In genomic region chr5:46137695-46138094, GRCm38 (mm10) we compare ENCODE assay signal across 17 mouse cellular contexts.
DNase-seq lines count a peak whose midpoint lies in the region; ATAC-seq lines count a peak whose summit lies in the region.
"Had no signal": no experiment of that assay in that cellular context is flagged by ENCODE, and none has a peak within 500 bp of the region (broad histone marks: within the 10 kb centered on the region; RNA-seq: fewer than 3 reads in every experiment).

No protein-coding gene starts in this region.

- H3K4me2 ChIP-seq in hindbrain, embryonic 12.5 days (replicated peaks): no peak overlapping the region
- H3K4me2 ChIP-seq in embryonic facial prominence, embryonic 14.5 days (ENCODE audit: low read depth, low read length): no peak overlapping the region
- H3K4me2 ChIP-seq: limb, embryonic 15.5 days had no signal

- H3K4me1 ChIP-seq in hindbrain, embryonic 12.5 days: peaks cover 4% of the 10 kb centered on the region; the same call in 1 of the 2 replicates
- peaks cover 10% of the 10 kb centered on the region for H3K4me1 ChIP-seq in hindbrain, embryonic 10.5 days (replicated peaks)
- no peaks in the 10 kb centered on the region for H3K4me1 ChIP-seq in embryonic facial prominence, embryonic 14.5 days (ENCODE audit: control insufficient read depth, insufficient read depth, low read length)
- H3K4me1 ChIP-seq: limb, embryonic 15.5 days had no signal

- H3K36me3 ChIP-seq in hindbrain, embryonic 12.5 days: no peaks in the 10 kb centered on the region
- H3K36me3 ChIP-seq in hindbrain, embryonic 10.5 days: no peaks in the 10 kb centered on the region
- H3K36me3 ChIP-seq in embryonic facial prominence, embryonic 14.5 days (ENCODE audit: control insufficient read depth, insufficient read depth, low read length): no peaks in the 10 kb centered on the region
- H3K36me3 ChIP-seq: limb, embryonic 15.5 days had no signal

- no peak overlapping the region for H3K4me3 ChIP-seq in hindbrain, embryonic 12.5 days
- no peak overlapping the region for H3K4me3 ChIP-seq in hindbrain, embryonic 10.5 days
- H3K4me3 ChIP-seq in embryonic facial prominence, embryonic 14.5 days (ENCODE audit: low read depth, low read length): no peak overlapping the region
- H3K4me3 ChIP-seq: erythroblast, embryonic 14.5 days; left cerebral cortex, adult 2 months; limb, embryonic 15.5 days; myocyte had no signal

- ATAC-seq in hindbrain, embryonic 12.5 days (ENCODE audit: low FRiP score): peak; percentile 61; the same call in 1 of the 2 replicates
- ATAC-seq in embryonic facial prominence, embryonic 14.5 days (ENCODE audit: low read depth): no peak

- H3K27ac ChIP-seq in hindbrain, embryonic 12.5 days: no peak overlapping the region
- no peak overlapping the region for H3K27ac ChIP-seq in hindbrain, embryonic 10.5 days
- H3K27ac ChIP-seq in embryonic facial prominence, embryonic 14.5 days (replicated peaks; ENCODE audit: low read depth, low read length): no peak overlapping the region
- H3K27ac ChIP-seq: left cerebral cortex, adult 2 months; limb, embryonic 15.5 days; macrophage had no signal

- no peaks in the 10 kb centered on the region for H3K9me3 ChIP-seq in hindbrain, embryonic 12.5 days (replicated peaks)
- no peaks in the 10 kb centered on the region for H3K9me3 ChIP-seq in hindbrain, embryonic 10.5 days
- no peaks in the 10 kb centered on the region for H3K9me3 ChIP-seq in embryonic facial prominence, embryonic 14.5 days (ENCODE audit: control insufficient read depth, low read length)
- H3K9me3 ChIP-seq: limb, embryonic 15.5 days had no signal

- no peaks in the 10 kb centered on the region for H3K27me3 ChIP-seq in hindbrain, embryonic 12.5 days
- no peaks in the 10 kb centered on the region for H3K27me3 ChIP-seq in hindbrain, embryonic 10.5 days (ENCODE audit: insufficient read depth, poor library complexity, severe bottlenecking)
- H3K27me3 ChIP-seq in embryonic facial prominence, embryonic 14.5 days (replicated peaks; ENCODE audit: control insufficient read depth, insufficient read depth, low read length): no peaks in the 10 kb centered on the region
- H3K27me3 ChIP-seq: limb, embryonic 15.5 days had no signal

- H3K9ac ChIP-seq in hindbrain, embryonic 12.5 days: no peak overlapping the region
- no peak overlapping the region for H3K9ac ChIP-seq in embryonic facial prominence, embryonic 14.5 days (ENCODE audit: low read depth, low read length)
- H3K9ac ChIP-seq: limb, embryonic 15.5 days had no signal

- no peak for DNase-seq in hindbrain, embryonic 10.5 days (ENCODE audit: low spot score)
- peak; percentile 73 for DNase-seq in Muller cell, postnatal 12 days (ENCODE audit: inconsistent ontology term)
- DNase-seq in embryonic facial prominence, embryonic 14.5 days (ENCODE audit: low spot score): peak; percentile 32
- DNase-seq in mesoderm, embryonic 11.5 days (ENCODE audit: low read depth, low spot score): peak; percentile 27
- no peak for DNase-seq in frontal cortex, postnatal 25 days (ENCODE audit: low spot score in 2 of 2)
- DNase-seq in gastrocnemius, adult 18-20 months (ENCODE audit: low spot score): no peak
- DNase-seq in thymus, postnatal 25 days: no peak
- DNase-seq: cerebellum, adult 11 months; gastrocnemius, postnatal 36 days; kidney, adult 8-10 months; kidney, postnatal 4 days had no signal

- WGBS in hindbrain, embryonic 12.5 days: 36% methylated on average over 3 of the region's 3 CpGs
- 42% methylated on average over 3 of the region's 3 CpGs for WGBS in hindbrain, embryonic 10.5 days
- 43% methylated on average over 3 of the region's 3 CpGs for WGBS in embryonic facial prominence, embryonic 14.5 days

Comparison
In these comparisons a context has a peak if more than half of its experiments do, and no peak if none do; other contexts are left out.
1. DNase-seq: peak in Muller cell, postnatal 12 days (single experiment), embryonic facial prominence, embryonic 14.5 days (single experiment) and mesoderm, embryonic 11.5 days (single experiment); none in hindbrain, embryonic 10.5 days (single experiment), frontal cortex, postnatal 25 days (0 of 2), gastrocnemius, adult 18-20 months (single experiment) and thymus, postnatal 25 days (single experiment).